Mouse (Mus musculus): ENCODE data around the gene Rin1. TPM values are rescaled to one million over a fixed set of nuclear protein-coding genes. Genes with fewer than 3 reads are reported as not detected.

The Rin1 gene
- total RNA-seq, 4 experiments from 2014 or later = 0.47 to 1.0 (median 0.75) TPM

DNA sequence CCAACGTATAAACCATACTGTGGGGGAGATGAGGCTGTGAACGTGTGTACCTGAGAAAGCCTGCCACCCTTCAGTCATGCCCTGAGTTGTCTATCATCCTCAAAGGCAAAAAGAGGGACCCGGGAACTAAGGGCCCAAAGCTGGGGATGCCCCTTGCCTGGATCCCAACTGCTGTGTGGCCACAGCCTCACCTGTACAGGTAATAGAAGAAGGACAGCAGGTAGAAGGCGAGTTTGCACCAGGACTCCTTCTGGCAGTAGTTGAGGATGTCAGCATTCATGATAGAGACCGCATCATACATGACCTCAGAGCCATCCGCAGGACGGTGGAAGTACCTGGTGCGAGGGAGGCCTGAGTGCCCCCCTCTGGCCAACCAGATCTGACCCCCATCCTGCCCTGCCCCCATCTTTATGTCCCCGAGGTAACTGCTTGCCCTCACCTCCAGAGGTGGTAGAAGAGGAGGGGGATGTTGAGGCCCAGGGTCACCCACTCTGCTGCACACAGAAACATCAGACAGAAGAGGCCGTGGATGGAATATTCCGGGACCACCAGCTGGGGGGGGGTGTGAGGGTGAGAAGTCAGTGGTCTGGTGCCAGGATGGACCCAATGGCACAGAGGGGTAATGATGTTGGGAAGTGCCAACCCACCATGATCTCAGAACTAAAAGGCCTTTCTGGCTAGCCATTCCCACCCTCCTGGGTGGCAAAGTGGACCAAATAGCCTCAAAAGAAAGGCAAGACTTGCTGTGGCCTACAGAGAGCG, 43.4 kb downstream of the Rin1 start:
- no peak for DNase-seq (ENCODE audit: low spot score in 2 of 2)

GRCm38 (mm10) chr19:5094243-5094632, 44.0 kb downstream of the Rin1 start:
- peak; percentile 78 to 79 for DNase-seq (ENCODE audit: low spot score in 2 of 2)

DNA sequence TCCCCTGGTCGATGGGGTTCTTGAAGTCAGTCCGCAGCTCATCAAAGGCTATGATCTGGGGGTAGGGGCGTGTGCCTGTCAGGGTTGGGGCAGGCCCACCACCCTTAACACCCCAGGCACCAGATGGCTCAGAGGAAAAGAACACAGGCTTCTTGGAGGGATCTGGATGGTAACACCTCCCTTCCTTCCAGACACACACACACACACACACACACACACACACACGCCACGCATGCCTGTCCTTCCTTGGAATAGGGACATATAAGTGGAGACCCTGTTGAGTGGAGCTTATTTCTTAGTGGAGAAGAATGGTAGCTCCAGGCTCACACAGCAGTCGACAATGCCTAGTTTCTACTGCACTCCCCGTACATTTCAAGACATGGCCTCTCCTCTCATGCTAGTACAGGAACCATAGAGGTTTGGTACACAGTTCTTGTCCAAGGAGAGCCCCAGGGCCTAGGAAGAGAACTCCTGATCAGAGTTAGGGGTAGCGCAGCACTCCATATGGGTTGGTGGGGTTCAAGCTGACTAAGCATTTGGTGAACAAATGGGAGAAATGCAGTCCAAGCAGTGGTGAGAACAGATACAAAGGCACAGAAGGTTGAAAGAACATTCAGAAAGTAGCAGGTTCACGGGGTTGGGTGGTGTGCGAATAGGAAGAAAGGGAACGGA, 44.6 kb downstream of the Rin1 start:
- DNase-seq (ENCODE audit: low spot score in 2 of 2) = no peak

DNA sequence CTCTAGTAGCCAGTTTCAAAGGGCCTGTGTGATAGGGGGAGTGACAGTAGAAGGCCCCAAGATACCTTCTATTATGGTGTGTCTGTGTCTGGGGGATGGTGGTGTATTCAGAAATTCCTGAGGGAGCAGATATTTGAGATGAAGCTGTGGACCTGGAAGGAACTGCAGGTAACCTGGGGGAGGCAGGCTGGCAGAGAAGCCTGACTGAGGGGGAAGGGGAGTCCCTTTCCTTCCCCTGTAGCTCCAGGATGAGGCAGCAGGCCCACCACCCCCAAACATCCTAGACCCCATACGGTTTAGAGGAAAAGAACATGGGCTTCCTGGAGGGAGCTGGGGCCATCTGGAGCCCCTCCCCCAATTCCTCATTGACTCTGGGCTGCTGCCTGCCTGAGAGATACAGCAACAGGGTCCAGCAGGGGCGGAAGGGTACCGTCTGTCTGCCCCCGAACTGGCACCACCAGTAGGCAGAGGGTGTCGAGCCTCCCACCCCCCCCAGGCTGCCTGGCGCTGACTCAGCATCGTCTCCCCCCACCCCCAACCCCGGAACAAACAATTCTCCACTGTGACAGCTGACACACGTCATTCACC, 45.7 kb downstream of the Rin1 start:
- DNase-seq (ENCODE audit: low spot score in 2 of 2) = no peak

GRCm38 (mm10) chr19:5097521-5098362, 47.5 kb downstream of the Rin1 start:
- no peak for DNase-seq (ENCODE audit: low spot score in 2 of 2)

DNA sequence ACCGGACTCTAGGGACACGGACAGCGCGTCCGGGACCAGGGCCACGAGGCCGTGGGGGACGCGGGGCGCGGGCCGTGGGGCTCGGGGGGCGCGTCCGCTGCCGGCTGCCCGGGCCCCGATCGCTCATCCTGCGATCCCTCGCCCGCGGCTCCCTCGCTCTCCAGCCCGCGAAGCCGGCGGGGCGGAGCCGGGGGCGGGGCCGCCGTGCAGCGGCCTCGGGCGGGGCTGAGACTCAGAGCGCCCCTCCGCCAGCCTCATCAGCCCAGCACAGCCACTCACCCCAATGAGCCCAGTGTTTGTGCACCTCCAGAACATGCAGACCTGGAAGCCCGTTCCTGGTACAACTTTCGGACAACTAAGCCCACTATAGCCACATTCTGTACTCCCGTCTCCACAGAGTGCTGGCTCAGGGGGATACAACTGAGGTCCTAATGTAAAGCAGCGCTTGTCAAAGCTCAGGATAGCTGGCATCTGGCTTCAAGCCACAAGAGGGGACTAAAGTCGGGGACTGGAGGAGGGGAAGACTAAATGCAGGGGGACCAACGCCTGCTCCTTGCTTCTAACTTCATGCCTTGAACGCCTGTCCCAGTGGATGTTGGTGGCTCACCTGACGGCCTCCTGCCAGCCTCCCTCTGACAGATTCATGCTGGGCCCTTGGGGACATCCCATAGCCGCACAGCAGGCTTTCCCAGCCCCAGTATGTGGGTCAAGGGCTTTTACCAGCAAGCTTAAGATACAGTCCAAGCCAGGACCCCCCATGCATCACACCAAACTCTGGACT, 48.3 kb downstream of the Rin1 start, which contains the start of gene Cnih2:
Cnih2 (minus strand) TSS at position 159 of the 781 bp plus-strand sequence.
- DNase-seq (ENCODE audit: low spot score in 2 of 2) = no peak

GRCm38 (mm10) chr19:5106074-5106473, 55.8 kb downstream of the Rin1 start:
- DNase-seq (ENCODE audit: low spot score in 2 of 2) = no peak

Other genes with a start within 250 kb of the Rin1 start
- 10 to 100 TPM in 3 of 4 experiments, 1 to 10 TPM in 1; 8.7 to 14.3 (median 11.8) TPM for gene Gm21992, start 238.9 kb upstream of the Rin1 start, total RNA-seq (2022)
- gene Rbm14, start 238.8 kb upstream of the Rin1 start, total RNA-seq (2022) = 1 to 10 TPM; 5.5 to 7.2 (median 6.5) TPM
- 10 to 100 TPM; 18.0 to 27.4 (median 22.5) TPM for gene Ccs, start 211.1 kb upstream of the Rin1 start, total RNA-seq (2022)
- not detected for gene Ccdc87, start 211.1 kb upstream of the Rin1 start, total RNA-seq (2022)
- 10 to 100 TPM; 26.2 to 36.7 (median 31.9) TPM for gene Ctsf, start 195.4 kb upstream of the Rin1 start, total RNA-seq (2022)
- gene Actn3, start 172.6 kb upstream of the Rin1 start, total RNA-seq (2022) = over 10,000 TPM in 2 of 4 experiments, 1,000 to 10,000 TPM in 2; 9,112 to 10,193 (median 10,010) TPM
- gene Zdhhc24, start 171.8 kb upstream of the Rin1 start, total RNA-seq (2022) = 1 to 10 TPM; 1.8 to 3.6 (median 2.6) TPM
- gene Bbs1, start 143.9 kb upstream of the Rin1 start, total RNA-seq (2022) = 1 to 10 TPM; 1.1 to 3.3 (median 1.2) TPM
- 10 to 100 TPM; 12.5 to 14.3 (median 13.1) TPM for gene Dpp3, start 122.2 kb upstream of the Rin1 start, total RNA-seq (2022)
- gene Peli3, start 107.4 kb upstream of the Rin1 start, total RNA-seq (2022) = 1 to 10 TPM; 2.7 to 3.8 (median 3.3) TPM
- gene Mrpl11, start 88.3 kb upstream of the Rin1 start, total RNA-seq (2022) = 10 to 100 TPM; 56.3 to 63.7 (median 60.7) TPM
- gene Npas4, start 60.2 kb upstream of the Rin1 start, total RNA-seq (2022) = under 1 TPM in 1 of 4 experiments, not detected in 3; 0.11 TPM
- gene Slc29a2, start 26.6 kb upstream of the Rin1 start, total RNA-seq (2022) = 1 to 10 TPM; 4.0 to 6.1 (median 4.3) TPM
- gene B4gat1, start 11.7 kb upstream of the Rin1 start, total RNA-seq (2022) = 10 to 100 TPM; 16.0 to 23.1 (median 19.5) TPM
- 1 to 10 TPM in 3 of 4 experiments, under 1 TPM in 1; 0.61 to 1.7 (median 1.4) TPM for gene AC124502.3, start 11.6 kb upstream of the Rin1 start, total RNA-seq (2022)
- 10 to 100 TPM; 14.8 to 17.6 (median 16.4) TPM for gene Brms1, start 9.1 kb upstream of the Rin1 start, total RNA-seq (2022)
- gene Cd248, start 17.6 kb downstream of the Rin1 start, total RNA-seq (2022) = 1 to 10 TPM; 5.2 to 8.9 (median 7.0) TPM
- gene Tmem151a, start 35.0 kb downstream of the Rin1 start, total RNA-seq (2022) = under 1 TPM in 1 of 4 experiments, not detected in 3; 0.12 TPM
- gene Yif1a, start 38.1 kb downstream of the Rin1 start, total RNA-seq (2022) = 10 to 100 TPM; 37.4 to 44.7 (median 39.8) TPM
- gene Cnih2, start 48.0 kb downstream of the Rin1 start, total RNA-seq (2022) = not detected
- 100 to 1,000 TPM; 124 to 137 (median 131) TPM for gene Rab1b, start 56.6 kb downstream of the Rin1 start, total RNA-seq (2022)
- 10 to 100 TPM; 60.6 to 68.9 (median 64.0) TPM for gene Klc2, start 68.1 kb downstream of the Rin1 start, total RNA-seq (2022)
- 1 to 10 TPM; 4.5 to 6.6 (median 5.4) TPM for gene Pacs1, start 222.6 kb downstream of the Rin1 start, total RNA-seq (2022)
- gene Sf3b2, start 245.0 kb downstream of the Rin1 start, total RNA-seq (2022) = 10 to 100 TPM; 59.7 to 74.1 (median 62.9) TPM
- under 1 TPM in 1 of 4 experiments, not detected in 3; 0.17 TPM for gene Gal3st3, start 247.8 kb downstream of the Rin1 start, total RNA-seq (2022)